Mouse (Mus musculus): ENCODE data around the gene Rasal2.

- no peak for TF ChIP-seq CTCF (IDR thresholded peaks at IDR 0.05; ENCODE audit: low read depth)
- TF ChIP-seq EP300 (optimal IDR thresholded peaks at IDR 0.05) = no peak
Measured at GRCm38 (mm10) chr1:157323091-157323490, 89.3 kb downstream of the Rasal2 start.

Measured in stomach, postnatal 0 days (tissue).